Mouse (Mus musculus) layer of hippocampus, adult 9-10 months (tissue): ENCODE data around the gene Tdrd1.
"Not testable (repeated sequence)": the region's sequence is repeated elsewhere in the genome, so short reads cannot be mapped to it uniquely, and the experiment has no call there.

Experiments used
- DNase-seq: peaks from one replicate; pipeline ENCODE4 v3.0.0; 2022; ENCODE audit warnings: low spot score

Gene Tdrd1

GRCm38 (mm10) chr19:56826047-56826631 lies at the start of gene Tdrd1:
Tdrd1 (plus strand) TSS chr19:56826209.
- no peak for DNase-seq

- DNase-seq, result no peak
Measured at GRCm38 (mm10) chr19:56776719-56777382, 49.2 kb upstream of the Tdrd1 start.

DNA sequence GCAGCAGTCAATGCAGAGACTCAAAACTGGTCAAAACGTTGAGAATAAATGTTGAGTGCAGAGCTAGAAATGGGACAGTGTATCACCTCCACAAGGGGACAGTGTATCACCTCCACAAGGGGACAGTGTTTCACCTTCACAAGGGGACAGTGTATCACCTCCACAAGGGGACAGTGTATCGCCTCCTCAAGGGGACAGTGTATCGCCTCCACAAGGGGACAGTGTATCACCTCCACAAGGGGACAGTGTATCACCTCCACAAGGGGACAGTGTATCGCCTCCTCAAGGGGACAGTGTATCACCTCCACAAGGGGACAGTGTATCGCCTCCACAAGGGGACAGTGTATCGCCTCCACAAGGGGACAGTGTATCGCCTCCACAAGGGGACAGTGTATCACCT lies 47.5 kb upstream of the Tdrd1 start:
- not testable (repeated sequence) for DNase-seq

GRCm38 (mm10) chr19:56787911-56788310 lies 38.1 kb upstream of the Tdrd1 start:
- no peak for DNase-seq

DNA sequence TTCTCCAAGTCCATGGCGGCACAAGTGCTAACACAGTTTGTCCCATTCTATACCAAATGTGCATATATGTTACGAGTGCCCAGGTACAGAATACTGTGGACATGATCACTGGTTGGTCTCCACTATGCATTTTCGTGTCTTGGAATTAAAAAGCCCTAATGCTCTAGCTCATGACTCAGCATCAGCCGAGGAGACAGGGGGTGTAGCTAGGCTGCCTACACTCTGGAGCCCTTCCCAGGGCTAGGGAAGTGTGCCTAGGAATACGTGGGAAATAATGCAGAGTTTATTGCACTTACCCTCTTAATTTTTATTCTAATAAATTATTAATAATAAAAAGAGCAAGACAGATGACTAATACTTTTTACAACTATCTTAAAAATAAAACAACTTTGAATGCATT lies 37.1 kb upstream of the Tdrd1 start:
- DNase-seq, result no peak

GRCm38 (mm10) chr19:56797376-56797775 lies 28.6 kb upstream of the Tdrd1 start:
- DNase-seq, result no peak

GRCm38 (mm10) chr19:56800226-56800625 lies 25.8 kb upstream of the Tdrd1 start:
- DNase-seq, result no peak

- DNase-seq, result no peak
Measured at GRCm38 (mm10) chr19:56800930-56801655, 24.9 kb upstream of the Tdrd1 start.

DNA sequence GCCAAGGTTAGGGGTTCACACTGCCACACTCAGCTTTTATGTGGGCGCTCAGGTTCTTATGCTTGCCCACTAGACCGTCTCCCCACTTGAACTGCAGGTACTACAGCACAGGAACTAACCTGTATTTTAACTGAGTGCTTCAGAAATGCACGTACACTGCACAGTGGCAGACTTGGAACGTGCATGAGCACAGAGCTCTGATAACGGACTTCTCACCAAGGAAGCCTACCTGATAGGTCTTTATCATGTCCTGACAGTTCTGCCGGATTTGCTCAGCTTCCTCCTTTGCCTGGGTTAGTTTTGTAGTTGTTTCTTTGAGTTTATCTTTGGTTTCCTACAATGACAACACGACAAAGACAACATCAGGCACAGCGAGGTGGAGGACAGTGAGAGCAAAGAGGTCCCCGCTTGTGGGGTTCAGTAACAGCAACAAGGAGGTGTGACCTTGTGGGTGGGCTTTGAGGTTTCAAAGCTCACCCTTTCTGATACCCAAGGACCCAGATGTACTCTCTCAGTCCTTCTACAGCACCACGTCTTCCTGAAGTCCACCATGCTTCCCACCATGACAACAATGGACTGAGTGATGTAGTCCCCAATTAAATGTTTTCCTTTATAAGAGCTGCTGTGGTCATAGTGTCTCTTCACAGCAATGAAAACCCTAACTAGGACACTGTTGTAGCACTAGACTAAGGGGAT lies 24.2 kb upstream of the Tdrd1 start:
- DNase-seq, result no peak

GRCm38 (mm10) chr19:56802352-56802746 lies 23.7 kb upstream of the Tdrd1 start:
- no peak for DNase-seq

DNA sequence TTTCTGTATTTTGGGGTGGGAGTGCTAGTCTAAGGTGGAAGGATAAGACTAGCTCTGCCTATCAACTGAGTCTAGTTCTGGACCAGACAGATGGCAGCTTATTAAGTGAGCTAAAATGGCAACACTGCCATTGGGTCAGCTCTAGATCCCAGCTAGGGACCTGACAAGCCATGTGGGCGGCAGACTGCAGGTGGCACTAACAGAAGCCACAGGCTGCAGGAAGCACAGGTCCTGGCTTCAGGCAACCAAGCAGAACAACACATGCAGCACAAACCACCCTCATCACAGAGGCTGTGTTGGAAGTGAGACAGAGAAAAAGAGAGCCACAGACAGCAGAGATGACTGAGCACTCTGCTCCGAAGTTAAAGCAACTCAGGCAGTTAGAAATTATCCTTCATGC lies 20.6 kb upstream of the Tdrd1 start:
- DNase-seq, result no peak

GRCm38 (mm10) chr19:56807122-56807521 lies 18.9 kb upstream of the Tdrd1 start:
- no peak for DNase-seq

DNA sequence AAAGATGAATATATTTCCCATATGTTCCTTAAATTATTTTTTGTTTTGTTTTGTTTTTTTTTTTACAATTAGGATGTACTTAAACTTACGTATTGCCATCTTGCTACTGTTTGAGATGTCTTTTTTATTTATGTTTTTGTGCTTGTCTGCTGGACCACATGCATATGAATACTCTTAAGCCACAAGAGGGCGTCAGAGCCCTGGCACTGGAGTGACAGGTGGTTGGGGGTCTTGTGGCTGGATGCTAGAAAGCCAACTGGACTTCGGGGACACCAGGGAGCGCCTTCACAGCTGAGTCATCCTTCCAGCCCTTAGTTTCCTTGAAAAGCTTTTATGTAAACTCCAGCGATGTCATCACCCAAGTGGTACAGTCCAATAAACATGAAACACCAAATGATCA lies 17.2 kb upstream of the Tdrd1 start:
- no peak for DNase-seq

GRCm38 (mm10) chr19:56810641-56811146 lies 15.3 kb upstream of the Tdrd1 start:
- DNase-seq, result no peak

- no peak for DNase-seq
Measured at GRCm38 (mm10) chr19:56811590-56811989, 14.4 kb upstream of the Tdrd1 start.

- no peak for DNase-seq
Measured at GRCm38 (mm10) chr19:56813360-56813759, 12.6 kb upstream of the Tdrd1 start.

- no peak for DNase-seq
Measured at GRCm38 (mm10) chr19:56817851-56818526, 8.0 kb upstream of the Tdrd1 start.

DNA sequence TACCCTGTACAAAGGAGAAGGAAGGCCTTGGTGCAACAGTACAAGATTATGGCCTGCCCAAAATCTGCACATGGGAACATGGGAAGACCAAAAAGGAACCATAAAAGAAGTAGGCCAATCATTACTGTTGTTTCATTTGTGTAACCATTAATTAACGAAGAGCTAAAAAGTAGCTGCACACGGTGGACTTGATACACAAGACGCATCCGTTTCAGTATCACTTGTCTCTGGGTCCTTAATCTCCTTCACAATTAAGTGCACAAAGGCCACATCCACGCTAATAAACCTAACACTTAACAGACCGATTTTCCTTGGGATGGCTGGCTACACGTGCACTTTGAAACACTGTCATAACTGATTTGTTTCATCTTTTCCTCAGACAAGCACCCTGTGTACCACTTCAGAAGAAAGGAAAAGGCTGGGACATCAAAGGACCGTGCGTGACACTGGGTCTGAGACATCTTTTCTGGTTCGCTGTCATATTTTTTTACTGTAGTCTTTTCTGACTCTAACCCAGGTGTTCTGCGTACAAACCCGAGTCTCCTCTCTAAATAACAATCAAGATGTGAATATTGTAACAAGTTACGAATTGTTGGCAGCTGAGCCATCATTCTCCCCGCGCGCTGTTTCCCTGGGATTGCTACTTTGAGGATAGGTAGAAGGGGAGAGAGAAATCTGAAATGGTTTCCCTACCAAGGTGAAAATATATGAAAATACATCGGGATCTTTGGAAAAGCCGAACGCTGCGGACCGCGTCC lies 4.8 kb upstream of the Tdrd1 start:
- DNase-seq, result no peak

GRCm38 (mm10) chr19:56821798-56822447 lies 4.1 kb upstream of the Tdrd1 start, which contains the start of gene Ccdc186:
Ccdc186 (minus strand) TSS chr19:56822190.
- DNase-seq, result peak; percentile 91

GRCm38 (mm10) chr19:56822448-56822836 lies 3.6 kb upstream of the Tdrd1 start:
- DNase-seq, result no peak

- no peak for DNase-seq
Measured at GRCm38 (mm10) chr19:56828305-56828704, 2.3 kb downstream of the Tdrd1 start.
